Mouse (Mus musculus) erythroblast, embryonic 14.5 days (primary cell): ENCODE data around the gene Amer2.

Source experiments
- GATA1 ChIP-seq: IDR thresholded peaks from 2 replicates; pipeline ENCODE4 v1.6.1; 2012; ENCODE audit warnings: low read length, inconsistent platforms, mixed read lengths
- TAL1 ChIP-seq: IDR thresholded peaks from 3 replicates; pipeline ENCODE4 v1.6.1; 2012; ENCODE audit warnings: low read length, inconsistent platforms, mixed read lengths

DNA sequence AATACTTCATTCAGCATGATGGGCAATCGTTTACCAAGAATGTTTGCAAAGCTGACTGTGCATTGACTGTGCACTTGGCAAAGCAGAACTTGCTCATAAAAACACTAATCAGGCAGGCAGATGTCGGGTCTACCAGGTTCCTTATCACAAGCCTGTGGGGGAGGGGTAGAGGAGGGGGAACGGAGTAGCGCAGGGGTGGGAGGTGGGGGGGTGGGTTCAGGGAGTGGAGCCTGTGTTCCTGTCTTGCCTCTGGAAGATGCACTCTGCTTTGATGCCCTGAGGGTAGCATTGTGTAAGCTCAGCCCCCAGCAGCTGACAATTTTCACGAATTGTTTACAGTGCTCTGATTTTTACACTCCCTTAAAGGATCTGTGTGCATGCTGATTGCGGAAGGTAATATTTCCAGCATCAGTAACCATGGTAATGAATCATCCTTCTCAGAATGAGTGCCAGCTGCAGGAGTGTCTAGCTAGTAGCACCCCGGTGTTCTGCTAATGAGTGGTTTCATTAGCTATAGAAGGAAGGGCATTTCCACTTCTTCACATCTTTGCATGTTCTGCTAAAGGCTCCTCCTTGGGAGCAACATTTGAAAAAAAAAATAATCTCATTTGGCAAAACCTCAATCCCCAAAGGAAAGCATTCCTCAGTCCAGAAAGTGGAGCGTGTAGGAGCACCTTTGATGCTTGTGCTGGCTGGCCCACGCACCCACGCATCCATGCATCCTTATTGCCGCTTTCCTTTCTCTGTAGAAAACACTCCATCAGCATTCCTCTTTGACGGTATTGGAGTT, 36.8 kb downstream of the Amer2 start:
- no peak for TF ChIP-seq TAL1
- TF ChIP-seq GATA1: no peak
